Mouse (Mus musculus) embryonic facial prominence, embryonic 15.5 days (tissue): ENCODE measurements at regions not wholly inside any gene's neighbourhood (a gene's known extent, or its start where the extent isn't known, plus 50 kb on each side); places are given as distances from the start of the nearest gene placed in this dataset.

Experiments used
- ATAC-seq: fragments of 200-750 bp; cut with Nextera tagmentation; 2 replicates; pipeline ENCODE4 v1.8.0; 2017; ENCODE audit warnings: low read depth, moderate TSS enrichment; ENCODE audit not compliant: insufficient number of reproducible peaks, low FRiP score, low TSS enrichment
- H3K27ac ChIP-seq: fragments of 300-500 bp; sonication (generic); replicated peaks from 2 replicates; pipeline ENCODE4 v1.5.1; 2015; ENCODE audit warnings: mild to moderate bottlenecking, inconsistent platforms
- H3K27me3 ChIP-seq: fragments of 300-500 bp; sonication (generic); 2 replicates; pipeline ENCODE4 v1.6.1; 2015; ENCODE audit warnings: inconsistent platforms
- H3K36me3 ChIP-seq: fragments of 300-500 bp; sonication (generic); 2 replicates; pipeline ENCODE4 v1.6.1; 2015; ENCODE audit warnings: mild to moderate bottlenecking, inconsistent platforms
- H3K4me1 ChIP-seq: fragments of 300-500 bp; sonication (generic); 2 replicates; pipeline ENCODE4 v1.6.1; 2015; ENCODE audit warnings: inconsistent platforms
- H3K4me2 ChIP-seq: fragments of 300-500 bp; sonication (generic); replicated peaks from 2 replicates; pipeline ENCODE4 v1.6.1; 2015; ENCODE audit warnings: mild to moderate bottlenecking, inconsistent platforms
- H3K4me3 ChIP-seq: fragments of 300-500 bp; sonication (generic); replicated peaks from 2 replicates; pipeline ENCODE4 v1.5.1; 2015; ENCODE audit warnings: mild to moderate bottlenecking, inconsistent platforms
- H3K9ac ChIP-seq: fragments of 300-500 bp; sonication (generic); 2 replicates; pipeline ENCODE4 v1.6.1; 2015; ENCODE audit warnings: inconsistent platforms
- H3K9me3 ChIP-seq: fragments of 300-500 bp; sonication (generic); replicated peaks from 2 replicates; pipeline ENCODE4 v1.6.1; 2016; ENCODE audit warnings: inconsistent platforms
- WGBS: fragments of 180-500 bp; shearing (Covaris S2); methylation state at CpG from one replicate; pipeline ENCODE4 v1.1.7; 2015; 5-methylcytosine and 5-hydroxymethylcytosine counted together

GRCm38 (mm10) chr8:87349781-87350181 is 122.6 kb downstream of the Cbln1 start:
- no peaks in the 10 kb centered on the region for H3K9me3 ChIP-seq
- H3K27me3 ChIP-seq: no peaks in the 10 kb centered on the region
- H3K9ac ChIP-seq: no peak overlapping the region
- H3K4me2 ChIP-seq: no peak overlapping the region
- 39% methylated on average over 4 of the region's 4 CpGs for WGBS
- no peak for ATAC-seq
- no peak overlapping the region for H3K27ac ChIP-seq
- H3K4me3 ChIP-seq: no peak overlapping the region
- no peaks in the 10 kb centered on the region for H3K36me3 ChIP-seq
- H3K4me1 ChIP-seq: no peaks in the 10 kb centered on the region

- Histone ChIP-seq H3K27ac (no peak overlapping the region), H3K36me3 (no peaks in the 10 kb centered on the region), H3K9me3 (no peaks in the 10 kb centered on the region), H3K4me1 (no peaks in the 10 kb centered on the region), H3K9ac (no peak overlapping the region), H3K4me2 (no peak overlapping the region), H3K27me3 (no peaks in the 10 kb centered on the region), H3K4me3 (no peak overlapping the region)
- WGBS: 71% methylated on average over 1 of the region's 1 CpGs
- no peak for ATAC-seq
Observed at GRCm38 (mm10) chr8:87329371-87329770, 143.0 kb downstream of the Cbln1 start.

DNA sequence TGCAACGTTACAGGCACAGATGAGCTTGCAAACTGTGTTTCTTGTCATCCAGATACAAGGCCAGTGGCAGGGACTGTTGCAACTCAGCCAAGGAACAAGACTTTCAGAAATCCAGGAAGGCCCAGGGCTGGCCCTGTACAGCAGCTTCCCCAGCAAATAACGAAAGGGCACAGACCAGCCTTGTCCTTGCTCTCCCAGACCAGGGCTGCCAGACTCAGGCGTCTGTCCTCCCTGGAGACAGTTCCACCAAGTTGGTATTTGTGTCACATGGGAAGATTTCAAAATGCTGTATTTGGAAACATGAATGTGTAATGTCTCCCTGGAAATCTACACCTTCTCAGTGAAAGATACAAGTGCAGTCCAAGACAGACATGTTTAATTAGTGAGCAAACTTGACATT is 157.8 kb downstream of the Cbln1 start:
- ATAC-seq: no peak
- WGBS: 64% methylated on average over 3 of the region's 3 CpGs
- peaks cover 3% of the 10 kb centered on the region; the same call in 1 of the 2 replicates for H3K4me1 ChIP-seq
- no peak overlapping the region for H3K4me2 ChIP-seq
- H3K9me3 ChIP-seq: no peaks in the 10 kb centered on the region
- no peak overlapping the region for H3K4me3 ChIP-seq
- no peaks in the 10 kb centered on the region for H3K27me3 ChIP-seq
- no peaks in the 10 kb centered on the region for H3K36me3 ChIP-seq
- H3K27ac ChIP-seq: no peak overlapping the region
- H3K9ac ChIP-seq: no peak overlapping the region

DNA sequence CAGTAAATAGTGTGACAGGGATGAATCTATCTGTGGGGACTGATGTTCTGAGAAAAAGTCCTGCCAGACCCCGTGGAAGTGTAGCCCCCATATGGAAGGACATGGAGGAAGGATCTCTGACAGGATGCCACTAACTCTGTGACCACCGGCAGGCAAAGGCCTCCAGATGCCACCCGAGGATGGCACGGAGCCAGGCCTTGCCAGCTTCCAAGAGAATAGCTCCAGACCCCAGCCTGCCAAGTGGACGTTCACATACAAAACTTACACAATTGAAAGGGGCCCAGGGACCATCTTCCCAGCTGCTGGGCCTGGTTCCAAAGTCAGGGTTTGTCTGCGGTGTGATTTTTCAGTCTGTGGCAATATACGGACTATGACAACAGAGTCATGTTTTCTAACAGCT is 161.1 kb downstream of the Cbln1 start:
- no peak overlapping the region for H3K27ac ChIP-seq
- no peaks in the 10 kb centered on the region for H3K9me3 ChIP-seq
- H3K9ac ChIP-seq: no peak overlapping the region
- no peak for ATAC-seq
- no peaks in the 10 kb centered on the region for H3K36me3 ChIP-seq
- H3K27me3 ChIP-seq: no peaks in the 10 kb centered on the region
- H3K4me1 ChIP-seq: peaks cover 3% of the 10 kb centered on the region; the same call in 1 of the 2 replicates
- WGBS: 53% methylated on average over 7 of the region's 7 CpGs
- H3K4me2 ChIP-seq: no peak overlapping the region
- H3K4me3 ChIP-seq: no peak overlapping the region

DNA sequence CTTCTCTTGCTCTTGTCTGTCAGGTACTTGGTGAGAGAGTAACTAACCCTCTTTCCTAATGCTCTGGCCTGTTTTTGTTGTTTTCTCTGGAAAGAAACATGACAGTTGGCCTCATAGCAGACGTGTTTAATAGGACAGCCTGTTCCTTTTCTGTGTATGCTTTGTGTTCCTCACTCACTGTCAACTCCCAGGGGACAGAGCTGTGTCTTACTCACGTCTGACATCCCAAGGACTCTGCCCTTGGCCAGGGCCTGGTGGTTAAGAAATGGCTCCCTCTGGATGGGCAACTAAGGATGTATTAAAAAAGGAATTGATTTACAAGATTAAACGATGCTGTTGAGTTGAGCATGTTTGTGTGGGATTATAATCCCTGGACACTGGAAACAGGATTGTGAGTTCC is 164.1 kb downstream of the Cbln1 start:
- no peak for ATAC-seq
- H3K4me3 ChIP-seq: no peak overlapping the region
- no peaks in the 10 kb centered on the region for H3K27me3 ChIP-seq
- peaks cover 3% of the 10 kb centered on the region; the same call in 1 of the 2 replicates for H3K4me1 ChIP-seq
- no peak overlapping the region for H3K4me2 ChIP-seq
- H3K9ac ChIP-seq: no peak overlapping the region
- WGBS: 60% methylated on average over 3 of the region's 3 CpGs
- no peak overlapping the region for H3K27ac ChIP-seq
- no peaks in the 10 kb centered on the region for H3K36me3 ChIP-seq
- H3K9me3 ChIP-seq: no peaks in the 10 kb centered on the region

DNA sequence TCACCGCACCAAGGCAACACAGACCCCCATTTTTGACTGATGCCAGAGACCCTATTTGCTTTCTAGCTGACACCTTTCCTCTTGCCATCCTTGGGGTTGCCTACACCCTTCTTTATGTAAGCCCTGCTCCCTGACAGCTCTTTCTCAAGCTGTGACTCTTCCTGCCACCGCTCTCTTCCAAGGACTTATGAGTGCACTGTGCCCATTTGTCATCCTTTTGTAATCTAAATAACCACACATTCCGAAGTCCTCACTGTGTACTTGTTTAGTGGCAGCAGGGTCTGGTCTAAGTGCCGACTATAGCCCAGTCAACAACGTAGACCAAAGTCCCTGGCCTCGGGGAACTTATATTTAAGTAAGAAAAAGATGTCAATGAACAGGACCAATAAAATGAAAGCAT is 167.4 kb downstream of the Cbln1 start:
- H3K36me3 ChIP-seq: no peaks in the 10 kb centered on the region
- no peak overlapping the region for H3K4me2 ChIP-seq
- H3K9ac ChIP-seq: no peak overlapping the region
- ATAC-seq: no peak
- no peak overlapping the region for H3K4me3 ChIP-seq
- no peak overlapping the region for H3K27ac ChIP-seq
- no peaks in the 10 kb centered on the region for H3K4me1 ChIP-seq
- H3K9me3 ChIP-seq: no peaks in the 10 kb centered on the region
- H3K27me3 ChIP-seq: no peaks in the 10 kb centered on the region
- WGBS: 90% methylated on average over 6 of the region's 6 CpGs

- Histone ChIP-seq H3K27me3 (no peaks in the 10 kb centered on the region), H3K4me3 (no peak overlapping the region), H3K9me3 (no peaks in the 10 kb centered on the region), H3K4me2 (no peak overlapping the region), H3K9ac (no peak overlapping the region), H3K36me3 (no peaks in the 10 kb centered on the region), H3K4me1 (no peaks in the 10 kb centered on the region), H3K27ac (no peak overlapping the region)
- WGBS: 81% methylated on average over 5 of the region's 5 CpGs
- ATAC-seq: no peak
Observed at GRCm38 (mm10) chr8:87303522-87303921, 168.9 kb downstream of the Cbln1 start.

GRCm38 (mm10) chr8:87297761-87298160 is 174.6 kb downstream of the Cbln1 start:
- H3K27me3 ChIP-seq: no peaks in the 10 kb centered on the region
- no peak overlapping the region for H3K4me3 ChIP-seq
- no peak overlapping the region for H3K27ac ChIP-seq
- 88% methylated on average over 6 of the region's 6 CpGs for WGBS
- H3K4me1 ChIP-seq: no peaks in the 10 kb centered on the region
- no peak overlapping the region for H3K4me2 ChIP-seq
- no peaks in the 10 kb centered on the region for H3K9me3 ChIP-seq
- no peak overlapping the region for H3K9ac ChIP-seq
- no peaks in the 10 kb centered on the region for H3K36me3 ChIP-seq
- ATAC-seq: no peak

DNA sequence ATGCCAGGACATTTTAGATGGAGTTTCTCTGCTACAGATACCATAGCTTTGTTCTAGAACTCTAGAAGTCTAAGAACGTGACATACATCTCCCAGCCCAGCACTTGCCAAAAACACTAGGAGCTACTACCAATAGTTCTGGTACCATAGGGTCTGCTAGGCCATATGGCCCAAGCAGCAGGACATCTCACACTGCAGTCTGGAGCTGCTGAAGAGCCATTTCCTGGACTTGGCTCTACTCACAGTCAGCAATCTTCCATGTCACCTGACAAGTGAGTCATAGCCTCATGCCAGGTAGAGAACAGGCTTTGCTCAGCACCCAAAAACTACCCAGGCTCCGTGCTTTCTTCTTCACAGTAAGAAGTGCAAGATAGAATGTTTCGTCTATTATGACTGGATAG is 175.1 kb downstream of the Cbln1 start:
- ATAC-seq: no peak
- WGBS: 77% methylated on average over 3 of the region's 3 CpGs
- Histone ChIP-seq H3K4me1 (no peaks in the 10 kb centered on the region), H3K4me3 (no peak overlapping the region), H3K27ac (no peak overlapping the region), H3K36me3 (no peaks in the 10 kb centered on the region), H3K9ac (no peak overlapping the region), H3K27me3 (no peaks in the 10 kb centered on the region), H3K4me2 (no peak overlapping the region), H3K9me3 (no peaks in the 10 kb centered on the region)

GRCm38 (mm10) chr8:87286059-87286458 is 186.3 kb downstream of the Cbln1 start:
- Histone ChIP-seq H3K27ac (no peak overlapping the region), H3K4me2 (no peak overlapping the region), H3K27me3 (no peaks in the 10 kb centered on the region), H3K4me3 (no peak overlapping the region), H3K4me1 (no peaks in the 10 kb centered on the region), H3K9ac (no peak overlapping the region), H3K9me3 (no peaks in the 10 kb centered on the region), H3K36me3 (no peaks in the 10 kb centered on the region)
- no peak for ATAC-seq
- 73% methylated on average over 8 of the region's 8 CpGs for WGBS

DNA sequence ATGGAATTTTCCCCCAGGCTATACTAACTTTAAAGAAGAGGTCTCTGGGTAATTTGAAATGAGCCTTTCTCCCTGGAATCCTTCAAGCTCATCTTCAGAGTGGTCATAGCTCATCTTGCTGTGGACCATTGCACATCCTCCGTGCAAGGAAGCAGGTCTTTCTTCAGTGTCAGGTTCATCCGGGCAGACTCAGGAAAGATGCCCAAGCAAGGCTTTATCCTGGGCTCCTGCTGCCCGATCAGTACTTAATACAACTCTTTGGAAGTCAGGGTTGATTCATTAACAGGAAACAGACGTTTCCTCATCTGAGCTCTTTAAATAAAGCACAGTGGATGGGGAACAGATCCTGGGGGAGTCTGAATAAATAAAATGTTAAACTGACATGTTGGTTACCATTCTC is 188.1 kb downstream of the Cbln1 start:
- Histone ChIP-seq H3K9ac (no peak overlapping the region), H3K4me2 (no peak overlapping the region), H3K36me3 (no peaks in the 10 kb centered on the region), H3K4me1 (no peaks in the 10 kb centered on the region), H3K4me3 (no peak overlapping the region), H3K27ac (no peak overlapping the region), H3K9me3 (no peaks in the 10 kb centered on the region), H3K27me3 (no peaks in the 10 kb centered on the region)
- no peak for ATAC-seq
- 39% methylated on average over 4 of the region's 4 CpGs for WGBS

GRCm38 (mm10) chr8:87282511-87282910 is 189.9 kb downstream of the Cbln1 start:
- Histone ChIP-seq H3K4me3 (no peak overlapping the region), H3K4me1 (no peaks in the 10 kb centered on the region), H3K4me2 (no peak overlapping the region), H3K36me3 (no peaks in the 10 kb centered on the region), H3K9ac (no peak overlapping the region), H3K27me3 (no peaks in the 10 kb centered on the region), H3K27ac (no peak overlapping the region), H3K9me3 (no peaks in the 10 kb centered on the region)
- no peak for ATAC-seq
- 93% methylated on average over 4 of the region's 4 CpGs for WGBS
